In the genomic region with DNA sequence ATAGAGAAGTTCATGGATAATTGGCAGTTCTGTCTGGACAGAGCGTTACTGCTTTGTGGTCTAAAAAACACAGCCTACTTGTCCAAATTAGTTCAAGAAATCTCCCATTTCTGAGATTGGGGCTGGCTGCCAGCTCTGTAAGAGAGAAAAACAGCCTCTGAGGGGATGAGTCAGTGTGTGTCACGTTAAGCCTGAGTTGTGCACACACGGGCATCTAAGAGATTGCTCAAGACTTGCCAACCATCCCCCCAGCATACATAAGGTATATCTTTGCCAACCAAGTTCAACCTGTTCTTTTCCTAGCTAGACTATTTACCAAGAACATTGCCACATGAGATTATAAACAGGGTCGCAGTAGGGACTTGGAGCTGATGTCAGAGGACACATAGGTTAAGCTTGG, we compare ENCODE assay signal across 9 mouse cellular contexts. TPM values are rescaled to one million over a fixed set of nuclear protein-coding genes. Genes with fewer than 3 reads are reported as not detected.
DNase-seq lines count a peak whose midpoint lies in the region; ATAC-seq and TF ChIP-seq lines count a peak whose summit lies in the region.
"Had no signal": no experiment of that assay in that cellular context is flagged by ENCODE, and none has a peak within 500 bp of the region (broad histone marks: within the 10 kb centered on the region; RNA-seq: fewer than 3 reads in every experiment).

No protein-coding gene starts in this region.

- TF ChIP-seq CTCF in gastrocnemius, adult 2 months (IDR thresholded peaks at IDR 0.05): no peak

- peak; percentile 13 for DNase-seq in layer of hippocampus, adult 11-12 months (ENCODE audit: low spot score)
- DNase-seq in layer of hippocampus, adult 9-10 months (ENCODE audit: low spot score): no peak
- peak; percentile 76 for DNase-seq in adrenal gland, adult 8-10 months
- peak; percentile 50 for DNase-seq in gastrocnemius, adult 2 months
- peak; percentile 6 for DNase-seq in left cerebral cortex, postnatal 4 days
- DNase-seq in thymus, postnatal 36 days: no peak
- no peak for DNase-seq in thymus, postnatal 0 days (ENCODE audit: low spot score)

- no peak overlapping the region for H3K4me3 ChIP-seq in gastrocnemius, adult 2 months

- no peak for ATAC-seq in activated CD4-positive, CD25-positive, alpha-beta regulatory T cell, adult 4 months

- no peak overlapping the region for H3K27ac ChIP-seq in gastrocnemius, adult 2 months
- H3K27ac ChIP-seq: liver, embryonic 14.5 days had no signal

- intact Hi-C loops in gastrocnemius, adult 2 months (cut with DNase I): no loop called here
- intact Hi-C loops in left cerebral cortex, postnatal 4 days (cut with DNase I): no loop called here

RNA-seq across cellular contexts. Expression of a gene that starts 44.9 kb away (rescaled TPM):
- total RNA-seq in adrenal gland, adult 8-10 months (2022): 100 to 1,000 TPM; 154 to 233 (median 183) TPM
- 100 to 1,000 TPM; 216 to 335 TPM for total RNA-seq in gastrocnemius, adult 2 months (2021)
- total RNA-seq in left cerebral cortex, postnatal 4 days (2021): 100 to 1,000 TPM; 154 to 163 TPM
- polyA plus RNA-seq in activated CD4-positive, CD25-positive, alpha-beta regulatory T cell, adult 4 months (2017; shearing (Covaris generic)): 10 to 100 TPM; 13.2 to 16.8 TPM
- 82.6 and 94.9 TPM in 2 replicates for polyA plus RNA-seq in thymus, postnatal 0 days (2015; fragmentation: Nextera tagmentation; extraction: Ambion mirVana)

Comparison
In these comparisons a context has a peak if more than half of its experiments do, and no peak if none do; other contexts are left out.
1. DNase-seq: peak in layer of hippocampus, adult 11-12 months (single experiment), adrenal gland, adult 8-10 months (single experiment), gastrocnemius, adult 2 months (single experiment) and left cerebral cortex, postnatal 4 days (single experiment); none in layer of hippocampus, adult 9-10 months (single experiment), thymus, postnatal 36 days (0 of 2) and thymus, postnatal 0 days (single experiment).